ENCODE assay signal across 10 mouse cellular contexts in the genomic region with DNA sequence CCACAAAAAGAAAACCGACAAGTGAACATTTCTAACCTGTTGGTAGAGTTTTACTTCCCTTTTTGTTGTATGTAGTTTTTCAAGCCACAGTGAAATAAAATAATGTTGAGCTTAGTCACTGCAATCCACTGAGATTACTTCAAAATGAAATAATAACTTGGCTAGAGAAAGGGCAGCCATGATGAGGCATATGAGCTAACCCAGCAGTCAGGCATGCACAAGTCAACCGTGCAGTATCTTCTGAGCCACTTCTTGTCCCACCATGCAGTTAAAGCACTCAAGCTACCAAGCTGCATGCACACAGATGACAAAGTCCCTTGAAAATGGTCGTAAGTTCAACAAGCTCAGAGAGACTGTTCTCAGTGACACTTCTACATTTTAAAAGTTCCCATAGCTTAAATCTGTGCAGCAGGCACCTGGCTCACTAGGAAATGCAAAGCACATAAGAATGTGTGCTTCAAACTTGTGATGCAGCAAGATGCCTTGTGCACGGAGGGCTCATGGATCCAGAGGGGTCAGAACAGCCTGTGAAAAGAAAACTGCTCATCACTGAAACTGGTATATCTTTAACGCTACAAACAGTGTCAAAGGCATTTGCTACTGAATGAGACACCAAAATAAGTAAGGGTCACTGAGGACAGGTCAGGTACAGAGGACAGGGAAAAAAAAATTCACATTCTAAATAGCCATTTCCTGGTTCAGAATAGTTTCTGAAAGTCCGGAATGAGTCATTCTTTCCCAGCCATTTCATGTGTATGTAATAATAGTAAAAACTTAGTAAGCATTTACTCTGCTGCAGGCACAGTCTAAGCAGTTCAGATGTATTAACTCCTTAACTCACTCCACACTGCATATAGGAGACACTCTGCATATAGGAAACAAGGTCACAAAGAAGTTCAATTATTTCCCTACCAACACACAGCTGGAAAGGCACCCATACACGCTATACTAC.
DNase-seq lines count a peak whose midpoint lies in the region; ATAC-seq and TF ChIP-seq lines count a peak whose summit lies in the region.
"Had no signal": no experiment of that assay in that cellular context is flagged by ENCODE, and none has a peak within 500 bp of the region (broad histone marks: within the 10 kb centered on the region; RNA-seq: fewer than 3 reads in every experiment).

No protein-coding gene starts in this region.

- no peaks in the 10 kb centered on the region for H3K36me3 ChIP-seq in liver, embryonic 16.5 days (ENCODE audit: control insufficient read depth, insufficient read depth)
- 0 out of 2 replicates have a peak, but pooled peaks cover 2% of the 10 kb centered on the region for H3K36me3 ChIP-seq in liver, embryonic 12.5 days
- H3K36me3 ChIP-seq in heart, embryonic 14.5 days (ENCODE audit: control insufficient read depth, insufficient read depth, low read length) = no peaks in the 10 kb centered on the region
- H3K36me3 ChIP-seq in splenic B cell, adult 2 months (ENCODE audit: control insufficient read depth, insufficient read depth, low read length, poor library complexity, severe bottlenecking) = no peaks in the 10 kb centered on the region

- H3K27ac ChIP-seq in gastrocnemius, adult 2 months = peak overlapping the region; percentile 77
- H3K27ac ChIP-seq in liver, embryonic 16.5 days (ENCODE audit: low read length) = no peak overlapping the region
- H3K27ac ChIP-seq in liver, embryonic 12.5 days = no peak overlapping the region
- peak overlapping the region; percentile 33 to 49; a peak in 3 of 4 replicates for H3K27ac ChIP-seq in heart, embryonic 14.5 days (replicated peaks in 1 of 2; ENCODE audit: control insufficient read depth in 1 of 2, insufficient read depth in 1 of 2, low read depth in 2 of 2, low read length in 2 of 2)
- H3K27ac ChIP-seq: hindbrain, postnatal 0 days had no signal

- no peak overlapping the region for H3K9ac ChIP-seq in liver, embryonic 16.5 days (ENCODE audit: low read depth, low read length)
- H3K9ac ChIP-seq in liver, embryonic 12.5 days = no peak overlapping the region
- H3K9ac ChIP-seq in heart, embryonic 14.5 days (ENCODE audit: low read length) = no peak overlapping the region

- 0 out of 2 replicates have a peak, but pooled peaks have one; percentile 35 for ATAC-seq in liver, embryonic 16.5 days (ENCODE audit: low read depth)
- no peak for ATAC-seq in liver, embryonic 12.5 days
- ATAC-seq in heart, embryonic 14.5 days (ENCODE audit: insufficient number of reproducible peaks, insufficient read depth, low FRiP score, low read depth) = no peak
- ATAC-seq: hindbrain, postnatal 0 days had no signal

- intact Hi-C loops in gastrocnemius, adult 2 months (cut with DNase I) = no loop called here

- WGBS in liver, embryonic 16.5 days (ENCODE audit: insufficient replicate concordance) = 67% methylated on average over 7 of the region's 7 CpGs
- 80% methylated on average over 7 of the region's 7 CpGs for WGBS in liver, embryonic 12.5 days (ENCODE audit: insufficient replicate concordance)
- 61% methylated on average over 7 of the region's 7 CpGs for WGBS in heart, embryonic 14.5 days

- no peaks in the 10 kb centered on the region for H3K27me3 ChIP-seq in liver, embryonic 16.5 days (ENCODE audit: control insufficient read depth, insufficient read depth, low read depth, low read length)
- H3K27me3 ChIP-seq in liver, embryonic 12.5 days (replicated peaks) = no peaks in the 10 kb centered on the region
- H3K27me3 ChIP-seq in heart, embryonic 14.5 days (ENCODE audit: control insufficient read depth, insufficient read depth, low read length) = no peaks in the 10 kb centered on the region
- H3K27me3 ChIP-seq in splenic B cell, adult 2 months (ENCODE audit: control insufficient read depth, insufficient read depth, low read length, poor library complexity, severe bottlenecking) = no peaks in the 10 kb centered on the region

- no peak for DNase-seq in gastrocnemius, adult 2 months
- no peak for DNase-seq in gastrocnemius, postnatal 10 days
- DNase-seq in splenic B cell, adult 2 months (ENCODE audit: low read depth, low spot score) = peak; percentile 29
- no peak for DNase-seq in embryo, embryonic 11 days
- no peak for DNase-seq in embryo, embryonic 10.5 days (ENCODE audit: low spot score)
- DNase-seq: thymus, adult 2 months had no signal

- H3K4me3 ChIP-seq in gastrocnemius, adult 2 months = peak overlapping the region; percentile 23
- H3K4me3 ChIP-seq in liver, embryonic 16.5 days (ENCODE audit: low read depth, low read length) = no peak overlapping the region
- H3K4me3 ChIP-seq in liver, embryonic 12.5 days = no peak overlapping the region
- H3K4me3 ChIP-seq in heart, embryonic 14.5 days (ENCODE audit: control insufficient read depth in 1 of 2, insufficient read depth in 1 of 2, low read depth in 1 of 2, low read length in 2 of 2) = no peak overlapping the region

- H3K4me1 ChIP-seq in liver, embryonic 16.5 days (ENCODE audit: control insufficient read depth, low read depth, low read length) = peaks cover 12% of the 10 kb centered on the region
- peaks cover 28% of the 10 kb centered on the region for H3K4me1 ChIP-seq in liver, embryonic 12.5 days
- H3K4me1 ChIP-seq in heart, embryonic 14.5 days (ENCODE audit: control insufficient read depth in 2 of 2, insufficient read depth in 2 of 2, low read length in 2 of 2) = peaks cover 9 to 25% of the 10 kb centered on the region in 2 experiments; a peak in 3 of 4 replicates

- H3K9me3 ChIP-seq in liver, embryonic 16.5 days (replicated peaks; ENCODE audit: control insufficient read depth, low read length) = no peaks in the 10 kb centered on the region
- no peaks in the 10 kb centered on the region for H3K9me3 ChIP-seq in liver, embryonic 12.5 days (replicated peaks)
- H3K9me3 ChIP-seq in heart, embryonic 14.5 days (ENCODE audit: control insufficient read depth, low read length) = no peaks in the 10 kb centered on the region

- no peak overlapping the region for H3K4me2 ChIP-seq in liver, embryonic 16.5 days (ENCODE audit: low read depth, low read length)
- no peak overlapping the region for H3K4me2 ChIP-seq in liver, embryonic 12.5 days
- no peak overlapping the region for H3K4me2 ChIP-seq in heart, embryonic 14.5 days (ENCODE audit: low read length)

- no peak for TF ChIP-seq CTCF in gastrocnemius, adult 2 months (IDR thresholded peaks at IDR 0.05)

Comparison
In these comparisons a context has a peak if more than half of its experiments do, and no peak if none do; other contexts are left out.
1. H3K27ac ChIP-seq: peak in gastrocnemius, adult 2 months (single experiment) and heart, embryonic 14.5 days (2 of 2); none in liver, embryonic 16.5 days (single experiment) and liver, embryonic 12.5 days (single experiment).